Mouse (Mus musculus): ENCODE measurements around the gene Rnf207. TPM values are rescaled to one million over a fixed set of nuclear protein-coding genes. Genes with fewer than 3 reads are reported as not detected.

The Rnf207 gene
- total and polyA plus RNA-seq, 3 experiments, result 0.51 TPM; not detected in 2

DNA sequence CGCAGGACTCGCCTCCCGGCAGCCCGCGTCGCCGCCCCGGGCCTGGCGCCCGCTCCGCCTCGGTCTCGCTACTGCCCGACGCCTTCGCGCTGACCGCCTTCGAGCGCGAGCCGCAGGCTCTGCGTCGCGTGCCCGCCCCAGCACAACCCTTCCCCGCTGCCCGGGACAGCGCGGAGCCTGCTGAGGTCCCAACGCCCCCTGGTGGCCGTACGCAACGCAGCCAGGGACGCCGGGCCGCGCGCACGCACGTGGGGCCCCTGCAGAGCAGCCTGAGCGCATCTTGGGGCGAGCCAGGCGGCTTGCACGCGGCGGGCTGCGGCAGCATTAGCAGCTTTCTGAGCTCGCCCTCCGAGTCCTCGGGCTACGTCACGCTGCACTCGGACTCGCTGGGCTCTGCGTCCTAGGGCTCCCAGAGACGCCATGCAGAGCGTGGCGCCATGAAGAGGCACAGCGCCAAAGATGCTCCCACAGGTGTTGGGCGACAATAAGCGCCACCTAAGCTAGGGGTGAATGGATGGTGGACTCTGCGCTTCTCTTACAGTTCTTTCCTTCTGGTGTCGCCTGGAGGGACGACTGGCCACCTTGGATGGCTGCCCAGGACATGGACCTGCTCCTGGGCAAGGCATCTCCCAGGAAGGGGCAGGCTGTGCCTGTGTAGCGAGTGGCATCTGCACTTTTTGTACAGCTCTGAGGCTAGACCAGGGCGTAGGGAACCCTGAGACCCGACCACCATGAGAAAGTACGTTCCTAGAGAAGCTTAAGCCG, 35.4 kb downstream of the Rnf207 start:
- no peak overlapping the region for H3K27ac ChIP-seq (ENCODE audit: insufficient read depth, low read depth)
- dilution Hi-C loops (cut with MboI; ENCODE audit: extremely low pct_ligation_motif_present, extremely low pct_unique_long_range_greater_than_20kb, low sequenced_read_pairs), result no loop called here
- H3K36me3 ChIP-seq (replicated peaks in 1 of 2; ENCODE audit: control insufficient read depth in 1 of 2, insufficient read depth in 1 of 2, low read length in 1 of 2), result peaks cover 0 to 16% of the 10 kb centered on the region in 2 experiments
- H3K9me3 ChIP-seq (replicated peaks; ENCODE audit: low read length), result peaks cover 3% of the 10 kb centered on the region
- in situ Hi-C loops (cut with MboI; ENCODE audit: low pct_ligation_motif_present, low pct_unique_long_range_greater_than_20kb, low sequenced_read_pairs), result loop anchor here (25.0 kb wide), 1 partner anchor 1829 kb away; no protein-coding TSS in a partner anchor
- H3K4me2 ChIP-seq (ENCODE audit: insufficient read depth, low read depth, poor library complexity, severe bottlenecking), result peak overlapping the region; percentile 69
- peak overlapping the region in 1 of 3 experiments; percentile 36 for H3K4me3 ChIP-seq (replicated peaks in 1 of 3; ENCODE audit: low read depth in 2 of 3, low read length in 2 of 3, poor library complexity in 1 of 3)
- H3K79me2 ChIP-seq (replicated peaks; ENCODE audit: control insufficient read depth, extremely low read depth, insufficient read depth, poor library complexity, severe bottlenecking), result no peaks in the 10 kb centered on the region
- peaks cover 9 to 15% of the 10 kb centered on the region in 2 experiments for H3K4me1 ChIP-seq (ENCODE audit: control insufficient read depth in 1 of 2, insufficient read depth in 2 of 2)
- peaks cover 45% of the 10 kb centered on the region for H3K27me3 ChIP-seq (replicated peaks)
- H3K9ac ChIP-seq (ENCODE audit: insufficient read depth, low read depth), result no peak overlapping the region
- peak; percentile 53 for DNase-seq (ENCODE audit: extremely low read depth)
- TF ChIP-seq MXI1 (IDR thresholded peaks at IDR 0.05; ENCODE audit: low read depth, low read length), result peak; percentile 89
- TF ChIP-seq MAZ (IDR thresholded peaks at IDR 0.05; ENCODE audit: low read depth, low read length), result no peak
- peak; percentile 50 for TF ChIP-seq NRF1 (IDR thresholded peaks at IDR 0.05; ENCODE audit: low read depth, low read length)
- no peak for TF ChIP-seq POLR2A (IDR thresholded peaks at IDR 0.05; ENCODE audit: low read depth, low read length)
- no peak for TF ChIP-seq ELF1 (IDR thresholded peaks at IDR 0.05; ENCODE audit: low read depth, low read length)
- TF ChIP-seq BHLHE40 (IDR thresholded peaks at IDR 0.05; ENCODE audit: low read depth, low read length), result peak; percentile 90
- TF ChIP-seq TCF12 (IDR thresholded peaks at IDR 0.05; ENCODE audit: low read depth, low read length), result 0 out of 2 replicates have a peak, but pooled peaks have one; percentile 48
- peak; percentile 56; the same call in 1 of the 2 replicates for TF ChIP-seq SIN3A (IDR thresholded peaks at IDR 0.05; ENCODE audit: low read length)
- TF ChIP-seq ZMIZ1 (IDR thresholded peaks at IDR 0.05; ENCODE audit: low read depth, low read length), result no peak
- TF ChIP-seq JUND (conservative IDR thresholded peaks at IDR 0.05; ENCODE audit: low read depth, low read length), result no peak
- no peak for TF ChIP-seq RCOR1 (conservative IDR thresholded peaks at IDR 0.05; ENCODE audit: low read depth, low read length)
- no peak for TF ChIP-seq ETS1 (conservative IDR thresholded peaks at IDR 0.05; ENCODE audit: low read depth, low read length)
- peak in 1 of 2 experiments; percentile 87; a peak in 2 of 4 replicates for TF ChIP-seq CTCF (conservative IDR thresholded peaks at IDR 0.05 in 1 of 2, IDR thresholded peaks at IDR 0.05 in 1 of 2; ENCODE audit: low read depth in 2 of 2, low read length in 2 of 2)
- no peak for TF ChIP-seq PAX5 (IDR thresholded peaks at IDR 0.05; ENCODE audit: low read length)
- TF ChIP-seq MEF2A (IDR thresholded peaks at IDR 0.05; ENCODE audit: borderline replicate concordance, low read depth, low read length), result no peak
- no peak for TF ChIP-seq POLR2AphosphoS2 (IDR thresholded peaks at IDR 0.05; ENCODE audit: low read depth, low read length)
- TF ChIP-seq UBTF (IDR thresholded peaks at IDR 0.05; ENCODE audit: low read depth, low read length), result peak; percentile 69; the same call in 1 of the 2 replicates
- TF ChIP-seq USF1 (IDR thresholded peaks at IDR 0.05; ENCODE audit: low read depth, low read length), result no peak
- no peak for TF ChIP-seq ZNF384 (IDR thresholded peaks at IDR 0.05; ENCODE audit: low read depth, low read length)
- TF ChIP-seq CHD1 (IDR thresholded peaks at IDR 0.05; ENCODE audit: low read depth, low read length), result no peak
- TF ChIP-seq SMC3 (IDR thresholded peaks at IDR 0.05; ENCODE audit: low read depth, low read length), result peak; percentile 88
- TF ChIP-seq MAFK (IDR thresholded peaks at IDR 0.05; ENCODE audit: insufficient replicate concordance, low read length), result no peak
- TF ChIP-seq ZC3H11A (IDR thresholded peaks at IDR 0.05; ENCODE audit: low read depth, low read length), result peak; percentile 32
- TF ChIP-seq NELFE (IDR thresholded peaks at IDR 0.05; ENCODE audit: low read depth, low read length), result no peak
- peak; percentile 51; the same call in 1 of the 2 replicates for TF ChIP-seq MYC (IDR thresholded peaks at IDR 0.05; ENCODE audit: low read depth, low read length)
- TF ChIP-seq KAT2A (IDR thresholded peaks at IDR 0.05; ENCODE audit: insufficient replicate concordance, low read length), result no peak
- no peak for TF ChIP-seq EP300 (IDR thresholded peaks at IDR 0.05; ENCODE audit: low read length)
- TF ChIP-seq MAX (IDR thresholded peaks at IDR 0.05; ENCODE audit: low read length), result peak; percentile 89
- TF ChIP-seq IRF4 (IDR thresholded peaks at IDR 0.05; ENCODE audit: low read depth, low read length), result peak; percentile 21; the same call in 1 of the 2 replicates
- peak; percentile 49 for TF ChIP-seq RAD21 (IDR thresholded peaks at IDR 0.05; ENCODE audit: low read depth, low read length)
- no peak for TF ChIP-seq GABPA (IDR thresholded peaks at IDR 0.05; ENCODE audit: insufficient replicate concordance, low read depth, low read length)
